8 mouse cellular contexts compared by ENCODE assay signal in genomic region chr15:12118093-12118431, GRCm38 (mm10). TPM values are rescaled to one million over a fixed set of nuclear protein-coding genes. Genes with fewer than 3 reads are reported as not detected.
A peak's percentile ranks its signal among the peaks of the same experiment; 100 is the strongest.
DNase-seq lines count a peak whose midpoint lies in the region; ATAC-seq and TF ChIP-seq lines count a peak whose summit lies in the region.

No protein-coding gene starts in this region.

- H3K36me3 ChIP-seq in heart, embryonic 16.5 days (ENCODE audit: control insufficient read depth, insufficient read depth), result no peaks in the 10 kb centered on the region
- H3K36me3 ChIP-seq in liver, embryonic 13.5 days, result 0 out of 2 replicates have a peak, but pooled peaks cover 2% of the 10 kb centered on the region

- H3K9me3 ChIP-seq in heart, embryonic 16.5 days (replicated peaks; ENCODE audit: control insufficient read depth, low read length), result no peaks in the 10 kb centered on the region
- H3K9me3 ChIP-seq in liver, embryonic 13.5 days (replicated peaks), result no peaks in the 10 kb centered on the region

- H3K4me1 ChIP-seq in heart, embryonic 16.5 days (ENCODE audit: control insufficient read depth, insufficient read depth, low read length), result peaks cover 13% of the 10 kb centered on the region
- peaks cover 53% of the 10 kb centered on the region for H3K4me1 ChIP-seq in liver, embryonic 13.5 days (replicated peaks)

- peak overlapping the region; percentile 98 for H3K27ac ChIP-seq in heart, embryonic 16.5 days (ENCODE audit: low read length)
- peak overlapping the region; percentile 90 for H3K27ac ChIP-seq in liver, embryonic 13.5 days

- peak overlapping the region; percentile 100 for H3K9ac ChIP-seq in heart, embryonic 16.5 days (ENCODE audit: low read length)
- peak overlapping the region; percentile 98 for H3K9ac ChIP-seq in liver, embryonic 13.5 days

- no peaks in the 10 kb centered on the region for H3K27me3 ChIP-seq in heart, embryonic 16.5 days (ENCODE audit: control insufficient read depth, insufficient read depth, low read length)
- H3K27me3 ChIP-seq in liver, embryonic 13.5 days, result no peaks in the 10 kb centered on the region

- peak; percentile 34 for DNase-seq in layer of hippocampus, adult 9-11 months
- DNase-seq in layer of hippocampus, adult 8-10 months (ENCODE audit: low spot score in 2 of 2), result no peak
- no peak for DNase-seq in brain, embryonic 14.5 days (ENCODE audit: low read depth)
- no peak for DNase-seq in liver, embryonic 13.5 days
- peak; percentile 36 for DNase-seq in retina, postnatal 7 days (ENCODE audit: low read depth, low spot score)
- no peak for DNase-seq in urinary bladder, adult 2 months (ENCODE audit: low spot score)

- under 1% methylated on average over 26 of the region's 43 CpGs for WGBS in heart, embryonic 16.5 days
- under 1% methylated on average over 24 of the region's 43 CpGs for WGBS in liver, embryonic 13.5 days (ENCODE audit: insufficient replicate concordance)

- H3K4me3 ChIP-seq in heart, embryonic 16.5 days (ENCODE audit: low read length), result peak overlapping the region; percentile 92
- H3K4me3 ChIP-seq in liver, embryonic 13.5 days (replicated peaks), result peak overlapping the region; percentile 98

- ATAC-seq in heart, embryonic 16.5 days (replicated peaks; ENCODE audit: extremely low read depth, insufficient read depth, low FRiP score), result peak; percentile 16; the same call in 1 of the 2 replicates
- ATAC-seq in liver, embryonic 13.5 days (ENCODE audit: low read depth), result peak; percentile 32
- ATAC-seq in inflammation-experienced regulatory T-cells, adult 6 months, result no peak

- no peak for TF ChIP-seq CTCF in brain, embryonic 14.5 days (IDR thresholded peaks at IDR 0.05; ENCODE audit: borderline replicate concordance, extremely low read depth, insufficient read depth, insufficient read length)

- H3K4me2 ChIP-seq in heart, embryonic 16.5 days (ENCODE audit: low read depth, low read length), result peak overlapping the region; percentile 10; the same call in 1 of the 2 replicates
- H3K4me2 ChIP-seq in liver, embryonic 13.5 days, result peak overlapping the region; percentile 89

- TF ChIP-seq POLR2A in brain, embryonic 14.5 days (IDR thresholded peaks at IDR 0.05; ENCODE audit: borderline replicate concordance, extremely low read depth, insufficient read depth, insufficient read length, poor library complexity, severe bottlenecking), result peak; percentile 1; the same call in 1 of the 2 replicates

RNA-seq across cellular contexts. Expression of gene Zfr, which starts 0.4 kb away (rescaled TPM):
- total RNA-seq in layer of hippocampus, adult 8-10 months (2022), result 100 to 1,000 TPM; 275 to 344 (median 299) TPM
- 96.5 and 125 TPM in 2 replicates for polyA plus RNA-seq in brain, embryonic 14.5 days (2012; rRNA removed)
- polyA plus RNA-seq in heart, embryonic 16.5 days (2015; fragmentation: Nextera tagmentation; extraction: Ambion mirVana), result 89.4 and 103 TPM in 2 replicates
- polyA plus RNA-seq in liver, embryonic 13.5 days (2015; fragmentation: Nextera tagmentation; extraction: Ambion mirVana), result 42.1 and 43.6 TPM in 2 replicates
- 100 to 1,000 TPM; 159 to 229 (median 184) TPM for polyA plus RNA-seq in inflammation-experienced regulatory T-cells, adult 6 months (2017; shearing (Covaris generic))
- polyA plus RNA-seq in urinary bladder, adult 2 months (2012; rRNA removed), result 50.2 and 53.9 TPM in 2 replicates

Comparison
In these comparisons a context has a peak if more than half of its experiments do, and no peak if none do; other contexts are left out.
1. DNase-seq: peak in layer of hippocampus, adult 9-11 months (single experiment) and retina, postnatal 7 days (single experiment); none in layer of hippocampus, adult 8-10 months (0 of 2), brain, embryonic 14.5 days (single experiment), liver, embryonic 13.5 days (single experiment) and urinary bladder, adult 2 months (single experiment).